Comparison of ENCODE assay signal across 11 mouse cellular contexts in genomic region chr1:36129126-36129525, GRCm38 (mm10).
DNase-seq lines count a peak whose midpoint lies in the region; ATAC-seq lines count a peak whose summit lies in the region.
"Had no signal": no experiment of that assay in that cellular context is flagged by ENCODE, and none has a peak within 500 bp of the region (broad histone marks: within the 10 kb centered on the region; RNA-seq: fewer than 3 reads in every experiment).

No protein-coding gene starts in this region.

- H3K4me1 ChIP-seq in midbrain, embryonic 13.5 days (replicated peaks), result 0 out of 2 replicates have a peak, but pooled peaks cover 4% of the 10 kb centered on the region

- H3K27me3 ChIP-seq in midbrain, embryonic 13.5 days, result no peaks in the 10 kb centered on the region
- H3K27me3 ChIP-seq: hindbrain, embryonic 13.5 days had no signal

- intact Hi-C loops in left cerebral cortex, postnatal 4 days (cut with DNase I), result no loop called here

- WGBS in macrophage (ENCODE audit: missing documents), result 0% methylated on average over 4 of the region's 4 CpGs
- 68% methylated on average over 4 of the region's 4 CpGs for WGBS in midbrain, embryonic 13.5 days

- H3K9ac ChIP-seq in midbrain, embryonic 13.5 days (replicated peaks), result no peak overlapping the region
- H3K9ac ChIP-seq: hindbrain, embryonic 13.5 days had no signal

- peak overlapping the region; percentile 97 for H3K27ac ChIP-seq in macrophage
- H3K27ac ChIP-seq in midbrain, embryonic 13.5 days, result no peak overlapping the region
- H3K27ac ChIP-seq: hindbrain, embryonic 13.5 days had no signal

- peak; percentile 42 for DNase-seq in adrenal gland, adult 2 months
- DNase-seq in adrenal gland, adult 18-20 months (ENCODE audit: low spot score in 2 of 2), result no peak
- DNase-seq in MN1 (ENCODE audit: low spot score), result peak; percentile 71
- DNase-seq in kidney, adult 9 months, result peak; percentile 64
- no peak for DNase-seq in left cerebral cortex, postnatal 4 days
- DNase-seq in urinary bladder, adult 18-20 months (ENCODE audit: low spot score in 2 of 2), result no peak
- DNase-seq: retina, postnatal 1 day had no signal

- H3K36me3 ChIP-seq in macrophage (ENCODE audit: inconsistent target), result no peaks in the 10 kb centered on the region
- H3K36me3 ChIP-seq in midbrain, embryonic 13.5 days, result no peaks in the 10 kb centered on the region
- H3K36me3 ChIP-seq: hindbrain, embryonic 13.5 days had no signal

- H3K4me3 ChIP-seq in macrophage (ENCODE audit: inconsistent target), result no peak overlapping the region
- no peak overlapping the region for H3K4me3 ChIP-seq in midbrain, embryonic 13.5 days (replicated peaks)
- H3K4me3 ChIP-seq: erythroblast, embryonic 14.5 days; hindbrain, embryonic 13.5 days had no signal

- H3K4me2 ChIP-seq in midbrain, embryonic 13.5 days (replicated peaks), result no peak overlapping the region
- H3K4me2 ChIP-seq: hindbrain, embryonic 13.5 days had no signal

- peaks cover 4% of the 10 kb centered on the region; the same call in 1 of the 2 replicates for H3K9me3 ChIP-seq in midbrain, embryonic 13.5 days
- H3K9me3 ChIP-seq: hindbrain, embryonic 13.5 days had no signal

- no peak for ATAC-seq in midbrain, embryonic 13.5 days

- H3K79me2 ChIP-seq in macrophage (ENCODE audit: inconsistent target), result no peaks in the 10 kb centered on the region

Comparison
In these comparisons a context has a peak if more than half of its experiments do, and no peak if none do; other contexts are left out.
1. DNase-seq: peak in adrenal gland, adult 2 months (single experiment), MN1 (single experiment) and kidney, adult 9 months (single experiment); none in adrenal gland, adult 18-20 months (0 of 2), left cerebral cortex, postnatal 4 days (single experiment) and urinary bladder, adult 18-20 months (0 of 2).